Mouse (Mus musculus): ENCODE data around the gene Gm9803. TPM values are rescaled to one million over a fixed set of nuclear protein-coding genes. Genes with fewer than 3 reads are reported as not detected.
"Not testable (repeated sequence)": the region's sequence is repeated elsewhere in the genome, so short reads cannot be mapped to it uniquely, and the experiment has no call there.

Gene Gm9803
- 10 to 100 TPM; 28.0 to 34.3 TPM for polyA plus RNA-seq (2017; shearing (Covaris generic))

DNA sequence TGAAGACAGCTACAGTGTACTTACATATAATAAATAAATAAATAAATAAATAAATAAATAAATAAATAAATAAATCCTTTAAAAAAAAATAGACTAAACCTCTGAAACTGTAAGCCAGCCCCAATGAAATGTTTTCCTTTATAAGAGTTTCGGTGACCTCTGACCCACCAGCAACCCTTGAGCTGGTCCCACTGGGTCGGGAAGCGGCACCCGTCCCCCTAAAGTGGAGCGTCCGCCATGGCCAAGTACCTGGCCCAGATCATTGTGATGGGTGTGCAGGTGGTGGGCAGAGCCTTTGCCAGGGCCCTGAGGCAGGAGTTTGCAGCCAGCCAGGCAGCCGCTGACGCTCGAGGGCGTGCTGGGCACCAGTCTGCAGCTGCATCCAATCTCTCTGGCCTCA is at the start of gene Gm9803:
Gene Gm9803, plus strand, starts transcription at position 154 of the 400 bp plus-strand sequence.
- not testable (repeated sequence) for ATAC-seq

DNA sequence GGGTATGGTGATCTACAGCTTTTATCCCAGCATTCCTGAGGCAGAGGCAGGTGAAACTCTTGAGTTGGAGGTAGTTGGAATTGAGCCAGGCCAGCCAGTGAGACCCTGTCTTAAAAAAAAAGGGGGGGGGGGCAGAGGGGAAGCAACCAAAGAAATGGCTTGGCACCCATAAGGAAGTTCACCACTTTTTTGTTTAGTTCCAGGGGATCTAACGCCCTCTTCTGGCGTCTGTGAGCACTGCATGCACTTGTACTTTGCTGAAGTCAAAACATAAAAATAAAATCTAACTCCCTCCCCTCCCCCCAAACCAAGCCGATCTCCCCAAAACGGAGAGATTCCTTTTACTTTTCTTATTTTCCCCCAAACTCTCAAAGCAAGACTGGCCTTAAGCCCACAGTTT is 48.5 kb upstream of the Gm9803 start:
- ATAC-seq: no peak

DNA sequence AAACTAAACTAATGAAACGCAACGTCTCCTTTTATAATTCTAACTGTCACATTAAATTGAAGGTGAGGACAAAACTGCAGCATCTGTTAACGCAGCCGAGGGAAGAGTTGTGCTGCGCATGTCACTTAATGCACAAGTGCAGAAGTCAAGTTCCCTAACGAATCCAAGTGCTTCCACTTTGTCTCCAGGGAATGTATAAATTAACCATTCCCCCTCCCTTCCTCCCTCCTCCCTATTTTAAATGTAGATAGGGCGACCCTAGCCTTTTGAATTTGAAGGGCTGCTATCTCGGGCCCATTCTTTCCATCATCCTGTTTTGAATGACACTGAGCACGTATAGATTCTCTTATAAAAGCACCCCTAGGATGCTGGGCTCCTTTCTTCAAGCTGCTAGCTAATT is 46.4 kb upstream of the Gm9803 start:
- ATAC-seq: no peak

DNA sequence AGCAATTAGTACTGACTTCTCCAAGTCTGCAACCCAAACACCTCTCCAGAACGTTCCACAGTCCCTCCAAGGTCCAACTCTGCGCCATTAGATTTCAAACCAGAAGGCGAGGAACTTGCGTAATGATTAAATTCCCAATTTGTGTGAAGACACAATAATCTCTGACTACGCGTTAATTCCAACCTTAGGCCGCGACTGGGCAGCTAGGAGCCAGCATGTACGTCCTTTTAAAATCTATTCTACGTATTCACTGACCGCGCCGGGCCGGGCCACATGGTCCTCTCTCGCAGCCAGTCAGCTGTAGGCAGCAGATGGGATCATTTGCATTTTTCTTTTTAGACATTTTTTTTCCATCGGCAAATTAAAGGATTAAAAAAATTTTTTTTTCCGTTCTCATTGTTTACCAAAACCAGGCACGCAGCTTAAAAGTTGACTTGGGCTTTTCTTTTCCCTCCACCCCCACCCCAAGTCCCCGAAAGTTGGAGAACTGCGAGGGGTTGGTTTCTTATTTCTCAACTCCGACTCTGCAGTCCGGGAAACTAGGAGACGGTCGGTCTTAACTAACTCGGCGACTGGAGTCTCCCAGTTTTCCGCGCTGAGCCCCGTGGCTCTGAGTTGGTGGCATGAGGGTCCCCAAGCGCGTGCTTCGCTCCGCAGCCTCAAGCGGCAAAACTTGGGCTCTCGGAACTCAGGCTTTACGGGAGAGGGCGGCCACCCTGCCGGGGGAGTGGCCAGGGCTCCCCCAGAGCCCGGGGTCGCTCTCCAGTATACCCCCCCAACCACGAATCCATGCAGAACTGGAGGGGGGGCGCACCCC is 45.8 kb upstream of the Gm9803 start:
- ATAC-seq: no peak

DNA sequence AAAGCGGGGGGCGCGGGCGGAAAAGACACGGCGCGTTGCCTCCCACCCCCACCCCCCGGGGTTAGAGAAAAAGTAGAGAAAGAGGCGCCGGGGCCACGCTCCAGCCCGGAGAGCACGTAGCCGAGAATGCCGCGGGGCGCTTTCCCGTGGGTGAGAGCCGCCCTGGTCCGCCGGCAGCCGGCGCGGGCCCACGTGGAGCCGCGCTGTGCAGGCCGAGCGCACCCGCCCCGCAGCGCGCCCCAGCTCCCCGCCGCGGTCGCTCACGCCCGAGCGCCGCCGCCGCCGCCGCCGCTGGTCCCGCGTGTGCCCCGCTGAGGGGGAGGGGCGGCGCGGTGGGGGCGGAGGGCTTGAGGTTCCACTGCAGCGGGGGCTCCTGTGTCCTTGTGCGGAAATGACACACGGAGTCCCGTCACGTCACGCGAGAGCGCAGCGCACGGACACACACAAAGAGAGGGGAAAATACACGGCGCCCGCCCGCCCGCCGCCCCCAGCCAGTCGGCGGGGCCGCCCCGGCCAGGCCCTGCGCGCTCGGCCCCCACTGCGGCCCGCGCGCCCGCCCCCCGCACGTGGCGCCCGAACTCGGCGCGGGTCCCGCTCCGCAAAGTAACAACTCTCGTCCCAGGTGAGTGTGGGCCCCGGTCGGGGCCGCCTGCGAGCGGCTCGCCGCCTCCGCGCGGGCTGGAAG is 45.0 kb upstream of the Gm9803 start, which contains the start of gene Bend3:
Gene Bend3, plus strand, starts transcription at position 81 of the 685 bp plus-strand sequence.
- peak; percentile 36 for ATAC-seq

DNA sequence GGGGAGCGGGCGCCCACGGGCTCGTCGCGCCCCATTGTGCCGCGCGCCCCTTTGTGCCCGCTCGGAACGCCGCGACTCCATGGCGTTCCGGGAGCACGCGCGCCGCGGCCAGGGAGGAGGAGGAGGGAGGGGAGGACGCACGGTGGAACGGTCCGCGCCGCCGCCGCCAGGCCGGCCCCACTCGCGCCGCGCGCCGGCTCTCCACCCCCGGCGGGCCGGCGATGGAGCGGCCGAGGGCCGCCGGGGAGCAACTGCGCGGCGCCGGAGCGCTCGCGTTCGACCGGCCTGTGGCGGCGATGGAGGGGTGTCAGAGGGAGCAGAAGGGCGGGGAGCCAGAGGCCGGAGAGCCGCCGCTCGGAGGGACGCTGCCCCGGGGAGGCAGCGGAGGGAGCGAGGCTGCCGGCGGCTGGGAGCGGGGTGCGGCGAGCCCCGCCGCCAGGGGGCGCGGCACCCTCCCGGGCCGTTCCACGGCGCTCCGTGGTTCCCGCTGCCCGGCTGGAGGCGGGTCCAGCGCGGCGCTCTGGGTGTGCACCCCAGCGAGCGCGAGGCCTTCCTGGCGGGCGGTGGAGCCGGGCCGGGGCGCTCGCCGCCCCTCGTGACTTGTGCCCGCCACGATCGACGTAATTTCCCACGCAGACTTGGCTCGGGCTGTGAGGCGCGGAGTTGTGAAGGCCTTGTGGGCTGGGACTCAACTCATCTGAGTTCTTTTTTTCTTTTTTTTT is 44.3 kb upstream of the Gm9803 start:
- ATAC-seq: peak; percentile 83

DNA sequence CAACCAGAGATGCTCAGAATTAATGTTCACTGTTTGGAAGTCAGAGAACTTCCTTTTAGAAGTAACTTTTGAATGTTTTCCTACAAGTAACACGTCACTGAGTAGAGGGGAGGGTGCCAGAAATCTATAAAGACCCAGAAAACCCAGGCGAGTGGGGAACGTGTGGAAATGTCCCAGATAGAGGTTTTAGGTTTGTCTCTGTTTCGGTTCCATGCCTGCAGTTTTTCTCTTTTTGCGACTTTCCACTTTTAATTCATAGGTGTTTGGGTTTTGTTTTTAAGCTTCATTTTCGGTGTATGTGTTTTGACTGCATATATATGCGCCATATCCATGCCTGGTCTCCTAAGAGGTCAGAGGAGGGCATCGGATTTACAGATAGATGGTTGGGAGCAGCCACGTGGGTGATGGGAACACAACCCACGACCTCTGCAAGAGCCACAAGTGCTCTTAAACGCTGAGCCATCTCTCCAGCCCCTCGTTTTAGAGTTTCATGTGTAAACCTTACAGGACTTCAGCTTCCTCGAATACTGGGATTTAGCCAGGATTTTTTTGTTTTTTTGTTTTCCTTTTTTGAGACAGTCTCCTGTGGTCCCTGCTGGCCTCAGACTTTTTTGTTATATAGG is 43.5 kb upstream of the Gm9803 start:
- peak; percentile 4 for ATAC-seq

DNA sequence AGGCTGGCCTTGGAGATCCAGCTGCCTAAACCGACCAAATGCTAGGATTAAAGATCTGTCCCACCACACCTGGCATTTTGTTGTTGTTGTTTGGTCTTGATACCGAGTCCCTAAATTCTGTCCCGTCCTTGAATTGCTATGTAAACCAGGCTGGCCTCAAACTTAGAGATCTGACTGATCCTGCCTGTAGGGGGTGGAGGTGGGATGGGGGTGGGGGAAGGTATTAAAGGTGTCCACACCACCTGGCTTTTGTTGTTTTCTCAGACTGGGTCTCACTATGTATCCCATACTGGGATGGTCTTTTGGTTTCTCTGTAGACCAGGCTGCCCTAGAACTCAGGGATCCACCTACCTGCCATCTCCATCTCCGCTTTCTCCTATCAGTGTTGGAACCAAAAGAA is 42.7 kb upstream of the Gm9803 start:
- no peak for ATAC-seq

DNA sequence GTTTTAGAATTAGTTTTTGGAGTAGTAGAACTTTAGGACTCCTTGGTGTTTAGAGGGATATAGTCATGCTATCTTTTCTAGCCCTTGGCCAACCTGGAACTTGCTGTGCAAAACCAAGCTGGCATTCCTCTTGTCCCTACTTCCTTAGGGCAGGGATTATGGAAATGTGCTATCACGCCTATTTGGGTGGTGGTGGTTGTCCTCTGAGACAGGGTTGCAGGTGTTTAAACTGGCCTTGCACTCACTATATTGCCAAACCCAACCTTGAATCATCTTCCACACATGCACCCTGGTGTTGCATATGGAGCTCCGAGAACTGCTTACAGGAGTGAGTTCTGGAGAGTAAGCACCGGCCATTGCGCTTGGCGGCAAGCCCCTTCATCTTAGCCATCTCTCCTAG is 41.9 kb upstream of the Gm9803 start:
- no peak for ATAC-seq

DNA sequence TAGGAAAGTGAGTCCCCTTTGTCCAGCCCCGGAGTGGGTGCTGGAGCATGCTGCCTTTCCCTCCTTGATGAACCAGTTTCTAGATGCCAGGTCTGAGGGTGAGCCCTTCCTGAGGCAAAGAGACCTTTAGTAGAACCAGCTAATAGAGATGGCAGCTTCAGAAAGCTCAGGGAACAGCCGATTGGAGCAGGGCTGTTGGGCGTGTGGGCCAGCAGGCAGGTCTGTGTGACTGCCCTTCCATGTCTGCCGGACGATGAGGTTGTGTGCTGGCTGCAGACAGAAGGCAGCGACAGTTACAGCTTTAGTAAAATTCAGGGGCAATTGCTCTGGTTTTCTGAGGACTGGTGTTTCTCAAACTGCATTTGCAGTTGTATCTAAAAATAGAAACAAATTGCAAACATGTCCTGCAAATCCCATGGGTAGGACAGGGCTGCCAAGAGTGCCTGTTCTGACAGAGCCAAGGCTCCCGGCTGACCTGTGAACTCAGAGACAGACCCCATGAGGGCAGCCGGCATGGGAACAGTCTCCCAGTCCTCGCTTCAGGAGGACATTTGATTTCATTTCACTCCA is 40.4 kb upstream of the Gm9803 start:
- no peak for ATAC-seq

DNA sequence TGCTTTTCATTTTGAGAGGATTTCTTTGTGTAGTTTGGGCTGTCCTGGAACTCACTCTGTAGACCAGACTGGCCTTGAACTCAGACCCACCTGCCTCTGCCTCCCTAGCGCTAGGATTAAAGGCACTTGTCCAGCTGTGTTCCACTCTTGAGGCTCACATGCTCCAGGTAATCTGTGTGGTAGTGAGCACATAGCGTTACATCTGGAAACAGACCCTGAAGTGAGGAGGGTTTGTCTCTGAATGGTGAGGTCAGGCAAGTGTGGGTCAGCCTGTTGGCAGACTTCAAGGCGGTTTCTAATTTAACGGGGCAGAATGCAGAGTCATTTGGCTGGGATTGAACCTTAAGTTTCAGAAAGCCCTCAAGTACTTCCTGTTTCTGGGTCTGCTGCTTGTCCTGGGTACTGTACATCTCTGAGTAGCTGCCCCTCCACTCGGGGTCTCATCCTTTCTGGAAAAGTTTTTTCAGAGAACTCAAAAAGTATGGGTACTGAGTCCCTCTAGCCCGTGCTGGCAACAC is 38.1 kb upstream of the Gm9803 start:
- ATAC-seq: no peak

DNA sequence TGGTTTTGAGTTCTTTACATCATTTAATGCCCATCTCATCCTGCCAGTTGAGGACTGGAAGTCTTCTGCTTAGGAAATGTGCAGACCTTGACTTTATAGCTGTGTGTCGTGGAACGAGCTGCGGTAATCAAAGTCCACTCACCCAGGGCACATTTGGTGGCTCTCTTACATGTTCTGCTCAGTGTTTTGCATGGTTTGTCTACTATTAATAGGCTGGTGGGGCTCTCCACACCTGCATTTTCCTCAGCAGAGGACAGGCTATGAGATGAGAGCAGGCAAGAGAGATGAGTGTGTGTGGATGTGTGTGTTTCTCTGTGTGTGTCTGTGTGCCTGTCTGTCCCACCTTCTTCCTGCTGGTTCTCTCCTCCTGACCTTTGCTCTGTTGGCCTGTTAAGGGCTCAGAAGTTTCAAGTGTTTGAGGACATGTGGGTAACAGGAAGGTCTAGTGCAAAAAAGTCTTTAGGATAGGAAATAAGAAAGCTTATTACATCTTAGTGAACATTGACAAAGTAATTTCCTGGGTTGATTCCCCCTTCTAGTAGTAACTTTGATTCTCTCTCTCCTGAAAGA is 36.4 kb upstream of the Gm9803 start:
- ATAC-seq: no peak

DNA sequence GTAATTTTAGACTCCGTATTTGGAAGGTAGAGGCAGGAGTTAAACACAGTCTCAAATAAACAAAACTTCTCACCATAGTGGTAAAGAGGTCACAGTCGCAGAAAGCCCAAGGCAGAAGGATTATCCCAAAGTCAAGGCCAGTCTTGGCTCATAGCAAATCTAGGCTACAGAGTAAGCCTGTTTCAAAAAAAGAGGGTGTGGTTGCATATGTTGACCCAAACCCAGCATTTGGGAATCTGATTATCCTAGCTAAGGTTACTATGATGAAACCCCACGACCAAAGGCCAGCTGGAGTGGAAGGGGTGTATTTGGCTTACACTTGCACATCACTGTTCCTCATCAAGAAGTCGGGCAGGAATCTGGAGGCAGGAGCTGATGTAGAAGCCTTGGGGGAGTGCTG is 35.6 kb upstream of the Gm9803 start:
- no peak for ATAC-seq

DNA sequence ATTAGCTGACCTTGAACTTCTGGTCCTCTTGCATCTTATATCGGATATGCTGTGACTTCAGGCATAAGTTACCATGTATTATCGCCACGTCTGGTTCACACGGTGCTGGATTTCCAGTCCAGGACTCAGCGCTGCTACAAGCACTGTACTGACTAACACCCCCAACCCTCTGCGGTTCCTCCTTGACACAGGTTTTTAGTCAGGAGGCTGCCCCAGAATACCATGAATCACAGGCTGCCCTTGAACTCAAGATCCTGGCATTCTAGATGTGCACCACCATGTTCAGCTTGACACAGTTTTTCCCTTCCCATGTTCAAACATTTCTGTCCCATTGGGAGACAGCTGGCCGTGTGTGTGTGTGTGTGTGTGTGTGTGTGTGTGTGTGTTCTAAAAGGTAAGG is 34.7 kb upstream of the Gm9803 start:
- ATAC-seq: no peak

DNA sequence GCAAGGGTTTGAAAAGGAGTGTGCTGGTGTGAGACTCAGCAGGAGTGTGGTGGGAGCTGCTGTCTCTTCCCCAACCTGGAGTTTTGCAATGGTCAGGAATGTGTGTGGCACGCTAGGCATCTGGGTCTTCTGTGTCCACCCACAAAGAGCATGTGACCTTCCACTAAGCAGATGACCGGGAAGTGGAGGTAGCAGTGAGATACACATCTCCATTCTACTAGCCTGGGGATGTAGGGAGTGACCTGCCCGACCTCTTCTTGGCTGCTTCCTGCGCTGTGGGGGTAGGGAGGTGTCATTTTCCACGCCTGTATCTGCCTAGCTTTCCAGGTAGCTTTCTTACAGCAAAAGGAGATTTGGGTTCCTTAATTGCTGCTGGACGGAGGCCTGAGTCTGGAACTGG is 34.3 kb upstream of the Gm9803 start:
- ATAC-seq: no peak

DNA sequence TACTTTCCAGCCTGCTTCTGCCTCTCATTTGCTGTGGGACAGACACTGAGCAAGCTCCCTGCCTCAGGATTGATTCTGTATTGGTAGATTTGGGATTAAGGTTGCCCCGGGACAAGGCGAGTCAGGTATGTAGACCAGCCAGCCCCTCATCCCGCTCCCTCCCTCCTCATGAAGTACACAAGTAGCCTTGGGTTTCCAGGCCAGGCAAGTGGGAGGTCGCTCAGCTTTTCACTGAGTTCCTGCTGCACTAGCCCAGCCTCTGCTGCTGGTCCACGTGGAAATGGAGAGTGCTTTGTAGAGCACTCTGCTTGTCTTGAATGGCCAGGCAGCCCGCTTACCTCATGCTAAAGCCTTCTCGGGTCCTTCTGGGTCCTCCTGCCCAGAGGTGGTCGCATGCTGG is 33.9 kb upstream of the Gm9803 start:
- no peak for ATAC-seq

DNA sequence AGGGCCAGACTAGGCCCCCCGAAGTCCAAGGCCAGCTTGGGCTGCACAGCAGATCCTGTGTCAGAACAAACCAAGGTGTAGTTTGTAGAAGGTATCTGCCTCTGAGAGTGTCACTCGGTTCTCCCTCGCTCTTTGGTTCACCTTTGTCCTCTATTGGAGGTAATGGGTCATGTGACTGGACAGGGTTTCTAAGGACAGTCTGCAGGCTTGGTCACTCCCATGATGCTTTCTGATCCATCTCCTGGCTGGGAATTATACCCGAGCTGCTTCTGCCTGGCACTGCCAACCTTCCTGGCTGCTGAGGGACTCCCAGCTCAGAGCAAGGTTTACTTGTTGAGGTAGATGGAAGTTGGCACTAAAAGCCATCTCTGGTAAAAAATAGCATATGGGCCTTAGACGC is 33.0 kb upstream of the Gm9803 start:
- no peak for ATAC-seq

DNA sequence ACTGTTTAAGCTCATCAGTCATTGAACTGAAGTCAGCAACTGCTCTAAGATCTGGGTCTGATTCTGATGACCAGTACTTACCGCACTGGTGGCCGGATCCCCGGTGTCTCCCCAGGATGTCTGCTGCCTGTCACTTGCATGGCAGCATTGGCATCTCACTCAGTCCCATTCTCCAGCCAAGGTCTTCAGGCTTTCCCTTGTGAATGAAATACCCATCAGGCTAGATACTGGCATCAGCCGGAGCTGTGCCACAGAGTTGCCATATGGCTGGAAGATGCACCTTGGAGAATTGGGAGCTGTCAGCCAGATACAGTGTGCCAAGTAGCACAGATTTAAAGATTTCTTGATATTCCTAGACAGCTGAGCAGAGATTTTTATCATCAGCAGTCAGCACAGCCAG is 21.3 kb upstream of the Gm9803 start:
- no peak for ATAC-seq

DNA sequence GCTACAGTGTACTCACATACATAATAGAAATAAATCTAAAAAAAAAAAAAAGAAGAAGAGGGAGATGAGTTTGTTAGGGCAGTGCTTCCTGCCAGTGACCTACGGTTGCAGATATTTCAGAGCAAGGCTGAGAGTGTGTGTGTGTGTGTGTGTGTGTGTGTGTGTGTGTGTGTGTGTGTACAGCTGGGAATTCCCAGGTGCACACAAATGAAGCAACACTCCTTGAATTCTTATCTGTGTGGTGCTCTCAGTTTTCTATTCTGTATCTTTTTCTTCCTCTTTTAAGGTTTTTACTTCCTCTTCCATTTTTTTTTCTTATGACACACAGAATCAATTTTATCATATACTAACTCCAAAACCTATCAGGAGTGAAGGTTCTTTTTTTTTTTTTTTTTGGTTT is 19.6 kb upstream of the Gm9803 start:
- no peak for ATAC-seq

DNA sequence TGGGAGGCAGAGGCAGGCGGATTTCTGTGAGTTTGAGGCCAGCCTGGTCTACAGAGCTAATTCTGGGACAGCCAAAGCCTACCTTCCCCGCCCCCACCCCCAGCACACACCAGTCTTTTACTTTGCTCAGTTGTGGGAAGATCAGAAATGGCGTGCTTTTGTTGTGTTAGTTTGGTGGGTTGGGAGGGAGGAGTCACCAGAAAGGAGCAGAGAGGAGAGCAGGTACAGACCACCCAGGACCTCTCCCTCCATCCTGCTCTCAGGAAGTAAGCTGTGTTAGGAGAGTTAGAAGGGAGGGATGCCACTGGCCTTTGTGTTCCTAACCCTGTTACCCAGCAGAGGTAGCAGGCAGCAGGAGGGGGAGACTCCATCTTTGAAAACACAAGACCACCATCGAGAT is 16.8 kb upstream of the Gm9803 start:
- no peak for ATAC-seq

DNA sequence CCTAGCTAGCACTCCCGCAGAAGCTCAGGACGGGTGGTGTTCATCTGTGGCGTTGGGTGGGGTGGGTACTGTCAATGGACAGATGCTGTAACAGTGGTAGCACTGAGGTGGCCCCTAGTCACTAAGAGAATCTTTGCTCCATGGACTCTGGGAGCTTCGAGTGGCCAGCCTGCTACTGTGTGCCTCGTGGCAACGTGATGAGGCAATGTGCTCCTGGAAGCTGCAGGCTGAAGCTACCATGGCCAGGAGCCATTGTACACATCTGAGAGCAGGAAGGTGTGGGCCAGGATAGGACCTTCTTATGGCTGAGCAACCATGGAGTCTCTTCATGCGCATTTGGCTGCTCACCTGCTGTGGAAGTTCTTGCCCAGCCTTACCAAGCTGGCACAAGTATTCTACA is 14.7 kb upstream of the Gm9803 start:
- ATAC-seq: no peak

DNA sequence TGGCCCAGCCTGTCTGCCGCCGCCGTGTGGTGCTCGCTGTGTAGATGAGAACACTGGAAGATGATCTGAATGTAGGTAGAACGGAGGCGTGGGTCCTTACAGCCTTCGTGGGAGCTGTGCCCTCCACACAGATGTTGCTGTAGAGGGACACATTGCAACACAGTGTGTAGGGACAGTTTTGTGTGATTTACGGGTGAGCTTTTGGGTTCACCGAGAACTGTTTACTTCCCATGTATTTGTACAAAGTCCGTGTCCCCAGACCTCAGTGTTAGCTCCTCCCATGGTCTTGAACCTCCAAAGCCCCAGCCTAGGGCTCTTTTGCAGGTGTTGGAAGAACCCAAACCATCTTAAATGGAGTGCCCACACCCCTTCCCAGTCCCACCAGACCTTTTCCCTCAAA is 10.9 kb upstream of the Gm9803 start:
- no peak for ATAC-seq
